Mouse (Mus musculus): Measurements from ENCODE around the gene Dpp6. TPM values are rescaled to one million over a fixed set of nuclear protein-coding genes. Genes with fewer than 3 reads are reported as not detected.

The Dpp6 gene
- polyA plus RNA-seq, 1 experiment from 2014 or later, result 10.0 TPM

DNA sequence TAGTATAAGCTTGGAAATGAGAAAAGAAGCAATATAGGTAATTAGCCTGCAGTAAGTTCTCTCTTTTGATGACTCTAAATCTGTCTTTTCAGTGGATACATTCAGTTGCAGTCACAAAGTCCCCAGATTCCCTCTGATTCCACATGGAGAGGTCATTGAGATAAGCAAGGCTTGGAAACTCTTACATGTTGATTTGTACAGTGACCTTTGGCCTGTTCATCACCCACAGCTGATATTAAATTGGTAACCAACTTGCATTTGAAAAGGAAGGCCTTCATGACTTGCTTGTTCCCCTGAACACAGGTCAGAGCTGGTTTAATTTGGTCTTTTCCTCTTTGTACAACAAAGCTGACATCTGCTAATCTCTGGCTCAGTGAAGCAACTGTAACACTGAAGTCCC is 434.4 kb downstream of the Dpp6 start:
- Histone ChIP-seq H3K27me3 (ENCODE audit: control insufficient read depth, insufficient read depth, low read length) (no peaks in the 10 kb centered on the region), H3K9ac (ENCODE audit: low read length) (no peak overlapping the region), H3K9me3 (ENCODE audit: control insufficient read depth, low read length) (no peaks in the 10 kb centered on the region), H3K4me3 (ENCODE audit: low read depth, low read length) (no peak overlapping the region), H3K36me3 (ENCODE audit: control insufficient read depth, insufficient read depth, low read length) (no peaks in the 10 kb centered on the region), H3K4me2 (ENCODE audit: low read depth) (no peak overlapping the region), H3K27ac (ENCODE audit: low read depth, low read length) (no peak overlapping the region), H3K4me1 (ENCODE audit: control insufficient read depth, insufficient read depth, low read length) (no peaks in the 10 kb centered on the region)
- DNase-seq (ENCODE audit: low spot score) (no peak), ATAC-seq (ENCODE audit: insufficient read depth, low FRiP score, low TSS enrichment) (no peak)

DNA sequence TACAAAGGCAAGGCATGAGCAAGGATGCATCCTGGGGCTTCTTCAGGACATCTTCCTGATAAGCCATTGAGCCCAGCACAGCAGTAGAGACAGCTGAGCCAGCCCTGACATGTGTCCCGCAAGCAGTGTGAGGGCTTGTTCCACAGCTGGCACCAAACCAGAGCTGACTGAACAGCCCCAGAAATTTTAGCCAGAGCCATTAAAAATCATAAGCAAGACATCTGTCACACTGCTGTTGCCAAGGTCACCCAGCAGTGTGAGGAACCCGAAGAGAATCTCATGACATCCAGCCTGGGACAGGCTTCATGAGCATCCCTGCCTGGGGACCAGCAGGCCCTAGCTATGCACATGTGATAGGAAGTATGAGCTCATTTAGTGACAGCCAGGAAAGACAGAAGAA is 438.2 kb downstream of the Dpp6 start:
- Histone ChIP-seq H3K27ac (ENCODE audit: low read depth, low read length) (no peak overlapping the region), H3K36me3 (ENCODE audit: control insufficient read depth, insufficient read depth, low read length) (no peaks in the 10 kb centered on the region), H3K9me3 (ENCODE audit: control insufficient read depth, low read length) (no peaks in the 10 kb centered on the region), H3K9ac (ENCODE audit: low read length) (no peak overlapping the region), H3K27me3 (ENCODE audit: control insufficient read depth, insufficient read depth, low read length) (no peaks in the 10 kb centered on the region), H3K4me2 (ENCODE audit: low read depth) (no peak overlapping the region), H3K4me3 (ENCODE audit: low read depth, low read length) (no peak overlapping the region), H3K4me1 (ENCODE audit: control insufficient read depth, insufficient read depth, low read length) (no peaks in the 10 kb centered on the region)
- DNase-seq (ENCODE audit: low spot score) (no peak), ATAC-seq (ENCODE audit: insufficient read depth, low FRiP score, low TSS enrichment) (no peak)
- WGBS, result 87% methylated on average over 2 of the region's 2 CpGs

- no peaks in the 10 kb centered on the region; the same call in 1 of the 2 replicates for H3K4me1 ChIP-seq (ENCODE audit: control insufficient read depth, insufficient read depth, low read length)
- no peak for DNase-seq (ENCODE audit: low spot score)
- H3K9ac ChIP-seq (ENCODE audit: low read length), result no peak overlapping the region
- no peak overlapping the region for H3K4me3 ChIP-seq (ENCODE audit: low read depth, low read length)
- no peak overlapping the region for H3K4me2 ChIP-seq (ENCODE audit: low read depth)
- H3K36me3 ChIP-seq (ENCODE audit: control insufficient read depth, insufficient read depth, low read length), result no peaks in the 10 kb centered on the region
- no peaks in the 10 kb centered on the region for H3K9me3 ChIP-seq (ENCODE audit: control insufficient read depth, low read length)
- H3K27me3 ChIP-seq (ENCODE audit: control insufficient read depth, insufficient read depth, low read length), result no peaks in the 10 kb centered on the region
- 79% methylated on average over 3 of the region's 3 CpGs for WGBS
- H3K27ac ChIP-seq (ENCODE audit: low read depth, low read length), result no peak overlapping the region
- no peak for ATAC-seq (ENCODE audit: insufficient read depth, low FRiP score, low TSS enrichment)
These were observed 441.6 kb downstream of the Dpp6 start for GRCm38 (mm10) chr5:27258636-27259035.

DNA sequence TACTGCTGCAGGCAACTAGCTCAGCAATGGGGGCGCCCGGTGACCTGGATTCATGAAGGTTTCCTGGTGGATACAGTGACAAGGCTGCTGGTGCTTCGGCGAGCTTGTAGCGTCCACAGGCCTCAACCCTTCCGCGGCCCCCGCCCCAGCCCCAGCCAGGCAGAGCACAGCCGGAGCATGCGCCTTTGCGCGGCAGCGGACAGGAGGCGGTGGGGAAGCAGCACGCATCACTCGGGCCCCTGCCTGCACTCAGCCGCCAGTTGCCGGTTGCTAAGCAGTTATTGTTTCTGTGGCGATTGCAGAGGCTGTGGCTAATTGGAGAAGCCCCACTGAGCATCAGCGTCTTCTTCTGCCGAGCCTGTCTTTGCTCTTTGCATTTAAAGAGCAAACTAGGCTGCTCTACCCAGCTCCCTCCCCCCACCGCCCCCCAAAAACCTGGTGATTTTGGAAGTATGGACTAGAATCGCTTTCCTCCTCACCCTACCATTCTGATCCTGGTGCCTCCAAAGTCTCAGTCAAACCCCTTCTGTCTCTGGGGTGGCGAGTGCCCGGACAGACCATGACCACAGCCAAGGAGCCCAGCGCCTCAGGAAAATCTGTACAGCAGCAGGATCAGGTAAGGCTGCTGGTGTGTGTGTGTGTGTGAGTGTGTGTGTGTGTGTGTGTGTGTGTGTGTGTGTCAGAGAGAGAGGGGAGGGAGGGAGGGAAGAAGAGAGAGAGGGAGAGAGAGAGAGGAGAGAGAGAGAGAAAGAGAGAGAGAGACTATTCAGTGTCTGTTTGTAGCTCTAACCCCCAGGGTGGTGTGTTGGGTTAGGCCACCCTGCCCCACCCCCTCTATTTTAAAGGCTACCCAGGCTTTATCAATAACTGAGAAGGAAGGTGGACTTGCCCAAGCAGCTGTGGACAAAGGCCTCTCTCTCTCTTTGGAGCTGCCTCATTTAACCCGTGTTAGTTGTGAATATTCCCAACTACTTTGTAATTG is 445.0 kb downstream of the Dpp6 start:
- peak overlapping the region; percentile 36 for H3K4me2 ChIP-seq (ENCODE audit: low read depth)
- H3K9ac ChIP-seq (ENCODE audit: low read length), result peak overlapping the region; percentile 37
- no peak overlapping the region for H3K27ac ChIP-seq (ENCODE audit: low read depth, low read length)
- H3K4me1 ChIP-seq (ENCODE audit: control insufficient read depth, insufficient read depth, low read length), result no peaks in the 10 kb centered on the region; the same call in 1 of the 2 replicates
- no peaks in the 10 kb centered on the region for H3K36me3 ChIP-seq (ENCODE audit: control insufficient read depth, insufficient read depth, low read length)
- no peaks in the 10 kb centered on the region for H3K9me3 ChIP-seq (ENCODE audit: control insufficient read depth, low read length)
- DNase-seq (ENCODE audit: low spot score) (peak; percentile 83), ATAC-seq (ENCODE audit: insufficient read depth, low FRiP score, low TSS enrichment) (peak; percentile 94)
- peak overlapping the region; percentile 25 for H3K4me3 ChIP-seq (ENCODE audit: low read depth, low read length)
- WGBS, result 4% methylated on average over 27 of the region's 27 CpGs
- no peaks in the 10 kb centered on the region for H3K27me3 ChIP-seq (ENCODE audit: control insufficient read depth, insufficient read depth, low read length)

GRCm38 (mm10) chr5:27262751-27263150 is 445.7 kb downstream of the Dpp6 start:
- no peak for DNase-seq (ENCODE audit: low spot score)
- Histone ChIP-seq H3K27me3 (ENCODE audit: control insufficient read depth, insufficient read depth, low read length) (no peaks in the 10 kb centered on the region), H3K9ac (ENCODE audit: low read length) (no peak overlapping the region), H3K4me2 (ENCODE audit: low read depth) (peak overlapping the region; percentile 36), H3K9me3 (ENCODE audit: control insufficient read depth, low read length) (no peaks in the 10 kb centered on the region), H3K36me3 (ENCODE audit: control insufficient read depth, insufficient read depth, low read length) (no peaks in the 10 kb centered on the region), H3K27ac (ENCODE audit: low read depth, low read length) (no peak overlapping the region), H3K4me3 (ENCODE audit: low read depth, low read length) (peak overlapping the region; percentile 25; the same call in 1 of the 2 replicates), H3K4me1 (ENCODE audit: control insufficient read depth, insufficient read depth, low read length) (no peaks in the 10 kb centered on the region; the same call in 1 of the 2 replicates)
- ATAC-seq (ENCODE audit: insufficient read depth, low FRiP score, low TSS enrichment), result no peak
- 65% methylated on average over 1 of the region's 1 CpGs for WGBS

- ATAC-seq (ENCODE audit: insufficient read depth, low FRiP score, low TSS enrichment), result no peak
- Histone ChIP-seq H3K9me3 (ENCODE audit: control insufficient read depth, low read length) (no peaks in the 10 kb centered on the region), H3K27me3 (ENCODE audit: control insufficient read depth, insufficient read depth, low read length) (no peaks in the 10 kb centered on the region), H3K4me2 (ENCODE audit: low read depth) (no peak overlapping the region), H3K36me3 (ENCODE audit: control insufficient read depth, insufficient read depth, low read length) (no peaks in the 10 kb centered on the region), H3K4me1 (ENCODE audit: control insufficient read depth, insufficient read depth, low read length) (no peaks in the 10 kb centered on the region; the same call in 1 of the 2 replicates), H3K4me3 (ENCODE audit: low read depth, low read length) (no peak overlapping the region), H3K9ac (ENCODE audit: low read length) (no peak overlapping the region), H3K27ac (ENCODE audit: low read depth, low read length) (no peak overlapping the region)
- 83% methylated on average over 3 of the region's 3 CpGs for WGBS
- no peak for DNase-seq (ENCODE audit: low spot score)
These were observed 448.3 kb downstream of the Dpp6 start for GRCm38 (mm10) chr5:27265281-27265680.

DNA sequence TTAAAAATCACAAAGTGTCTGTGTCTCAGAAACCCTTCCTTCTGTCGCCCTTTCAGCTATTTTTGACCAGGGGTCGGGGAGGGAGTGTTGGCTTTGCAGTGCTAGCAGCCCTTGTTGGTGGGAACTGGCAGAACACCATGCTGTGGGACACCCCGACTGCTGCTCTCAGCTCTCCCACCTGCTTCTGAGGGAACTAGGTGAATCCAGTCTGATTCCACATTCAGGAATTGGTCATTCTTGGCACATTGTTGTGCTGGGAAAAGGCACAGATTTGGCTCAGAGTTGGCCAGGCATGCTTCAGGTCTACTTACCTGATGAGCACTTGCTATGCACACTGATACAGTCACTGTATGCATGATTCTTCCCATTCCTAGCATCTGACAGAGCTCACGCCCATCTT is 454.3 kb downstream of the Dpp6 start:
- WGBS, result 83% methylated on average over 4 of the region's 4 CpGs
- DNase-seq (ENCODE audit: low spot score) (no peak), ATAC-seq (ENCODE audit: insufficient read depth, low FRiP score, low TSS enrichment) (no peak)
- H3K4me2 ChIP-seq (ENCODE audit: low read depth), result no peak overlapping the region
- H3K27me3 ChIP-seq (ENCODE audit: control insufficient read depth, insufficient read depth, low read length), result no peaks in the 10 kb centered on the region
- no peaks in the 10 kb centered on the region for H3K9me3 ChIP-seq (ENCODE audit: control insufficient read depth, low read length)
- no peak overlapping the region for H3K4me3 ChIP-seq (ENCODE audit: low read depth, low read length)
- no peak overlapping the region for H3K9ac ChIP-seq (ENCODE audit: low read length)
- no peaks in the 10 kb centered on the region for H3K36me3 ChIP-seq (ENCODE audit: control insufficient read depth, insufficient read depth, low read length)
- H3K27ac ChIP-seq (ENCODE audit: low read depth, low read length), result no peak overlapping the region
- H3K4me1 ChIP-seq (ENCODE audit: control insufficient read depth, insufficient read depth, low read length), result no peaks in the 10 kb centered on the region

- Histone ChIP-seq H3K27ac (ENCODE audit: low read depth, low read length) (no peak overlapping the region), H3K4me3 (ENCODE audit: low read depth, low read length) (no peak overlapping the region), H3K36me3 (ENCODE audit: control insufficient read depth, insufficient read depth, low read length) (no peaks in the 10 kb centered on the region), H3K4me2 (ENCODE audit: low read depth) (no peak overlapping the region), H3K27me3 (ENCODE audit: control insufficient read depth, insufficient read depth, low read length) (no peaks in the 10 kb centered on the region), H3K4me1 (ENCODE audit: control insufficient read depth, insufficient read depth, low read length) (no peaks in the 10 kb centered on the region), H3K9me3 (ENCODE audit: control insufficient read depth, low read length) (no peaks in the 10 kb centered on the region), H3K9ac (ENCODE audit: low read length) (no peak overlapping the region)
- 75% methylated on average over 8 of the region's 8 CpGs for WGBS
- no peak for ATAC-seq (ENCODE audit: insufficient read depth, low FRiP score, low TSS enrichment)
- DNase-seq (ENCODE audit: low spot score), result no peak
These were observed 457.9 kb downstream of the Dpp6 start for GRCm38 (mm10) chr5:27274781-27275395.
